Mouse (Mus musculus): ENCODE data around the gene Vmn2r22. TPM values are rescaled to one million over a fixed set of nuclear protein-coding genes. Genes with fewer than 3 reads are reported as not detected.
"Not testable (repeated sequence)": the region's sequence is repeated elsewhere in the genome, so short reads cannot be mapped to it uniquely, and the experiment has no call there.

The Vmn2r22 gene
- total RNA-seq (2021), result not detected
- long read RNA-seq, experiment 1, result 0 reads
- long read RNA-seq, experiment 2, result 0 reads

DNA sequence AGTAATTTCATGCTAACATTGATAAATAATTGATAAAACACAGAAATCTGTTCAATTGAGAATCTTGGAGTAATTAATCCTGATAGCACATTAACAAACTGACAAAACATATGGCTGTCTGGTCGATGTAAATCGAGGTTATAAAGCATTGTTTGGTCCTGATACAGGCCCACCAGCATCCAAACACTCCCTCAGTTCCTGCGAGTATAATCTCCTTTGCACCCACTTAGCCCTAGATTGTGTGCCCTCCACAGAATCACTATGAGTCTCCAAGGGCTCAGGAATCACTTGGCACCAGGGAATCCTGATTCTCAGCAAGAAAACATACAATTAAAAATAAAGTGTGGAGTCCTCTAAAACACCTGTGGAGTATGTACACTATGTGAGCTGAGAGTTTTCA lies at the start of gene Vmn2r22:
TSS of gene Vmn2r22 (minus strand) at position 101 of the 400 bp plus-strand sequence.
- H3K27ac ChIP-seq; intact Hi-C loops (cut with DNase I); H3K4me3 ChIP-seq; DNase-seq (ENCODE audit: extremely low spot score in 1 of 2, low spot score in 2 of 2): not testable (repeated sequence)

DNA sequence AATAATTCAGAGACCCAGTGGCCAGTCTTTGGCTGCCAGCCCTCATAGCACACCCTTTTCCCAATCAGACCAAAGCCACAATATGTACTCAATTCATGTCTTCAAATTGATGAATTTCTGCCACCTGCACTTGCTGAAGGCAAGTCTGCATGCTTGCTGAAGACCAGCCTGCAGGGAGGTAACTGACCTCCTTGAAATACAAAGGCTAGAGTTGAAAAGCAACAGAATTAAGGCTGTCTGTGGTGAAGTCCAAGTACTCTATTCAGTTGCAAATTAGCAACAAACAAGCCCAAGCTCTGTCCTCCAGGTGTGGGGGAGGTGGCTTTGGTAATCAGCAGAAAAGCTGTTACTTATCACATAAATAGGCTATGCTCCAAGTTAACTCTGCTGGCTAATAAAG lies 46.7 kb upstream of the Vmn2r22 start:
- DNase-seq (ENCODE audit: extremely low spot score in 1 of 2, low spot score in 2 of 2), result no peak
- H3K27ac ChIP-seq, result no peak overlapping the region
- no peak for TF ChIP-seq CTCF (IDR thresholded peaks at IDR 0.05)
- intact Hi-C loops (cut with DNase I), result no loop called here
- H3K4me3 ChIP-seq, result no peak overlapping the region

- H3K4me3 ChIP-seq; H3K27ac ChIP-seq; DNase-seq (ENCODE audit: extremely low spot score in 1 of 2, low spot score in 2 of 2); intact Hi-C loops (cut with DNase I): not testable (repeated sequence)
Measured at GRCm38 (mm10) chr6:123696639-123697038, 46.1 kb upstream of the Vmn2r22 start.

- TF ChIP-seq CTCF (IDR thresholded peaks at IDR 0.05), result peak; percentile 56
- H3K4me3 ChIP-seq, result no peak overlapping the region
- no peak for DNase-seq (ENCODE audit: extremely low spot score in 1 of 2, low spot score in 2 of 2)
- intact Hi-C loops (cut with DNase I), result loop anchor here (5.0 kb wide), 1 partner anchor 605 kb away; no protein-coding TSS in a partner anchor
- no peak overlapping the region for H3K27ac ChIP-seq
Measured at GRCm38 (mm10) chr6:123657040-123657439, 6.5 kb upstream of the Vmn2r22 start.

GRCm38 (mm10) chr6:123639394-123639793 lies 11.1 kb downstream of the Vmn2r22 start:
- H3K27ac ChIP-seq; DNase-seq (ENCODE audit: extremely low spot score in 1 of 2, low spot score in 2 of 2); H3K4me3 ChIP-seq; intact Hi-C loops (cut with DNase I): not testable (repeated sequence)

DNA sequence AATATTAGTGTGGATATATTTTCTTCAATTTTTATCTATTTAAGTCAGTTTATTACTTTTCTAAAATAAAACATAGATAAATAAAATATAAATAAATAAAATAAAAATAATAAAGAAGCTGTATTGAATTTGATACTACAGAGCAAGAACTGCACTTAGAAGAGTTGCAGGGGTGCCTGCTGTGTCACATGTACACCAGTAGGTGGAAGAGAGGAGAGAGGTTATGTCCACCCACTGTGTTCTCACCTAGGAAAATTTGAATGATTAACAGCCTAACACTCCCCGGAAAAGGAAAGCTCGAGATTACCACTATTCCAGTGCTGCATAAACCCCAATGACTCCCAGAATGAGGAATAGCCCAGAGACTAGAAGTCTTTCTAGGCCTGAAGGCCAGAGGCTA lies 26.7 kb downstream of the Vmn2r22 start:
- DNase-seq (ENCODE audit: extremely low spot score in 1 of 2, low spot score in 2 of 2); H3K4me3 ChIP-seq; intact Hi-C loops (cut with DNase I); H3K27ac ChIP-seq: not testable (repeated sequence)

GRCm38 (mm10) chr6:123588368-123588767 lies 62.2 kb downstream of the Vmn2r22 start:
- intact Hi-C loops (cut with DNase I); DNase-seq (ENCODE audit: extremely low spot score in 1 of 2, low spot score in 2 of 2); H3K27ac ChIP-seq; H3K4me3 ChIP-seq: not testable (repeated sequence)

GRCm38 (mm10) chr6:123587796-123588328 lies 62.7 kb downstream of the Vmn2r22 start:
- H3K27ac ChIP-seq; DNase-seq (ENCODE audit: extremely low spot score in 1 of 2, low spot score in 2 of 2); H3K4me3 ChIP-seq; intact Hi-C loops (cut with DNase I): not testable (repeated sequence)

- H3K27ac ChIP-seq; H3K4me3 ChIP-seq; intact Hi-C loops (cut with DNase I); DNase-seq (ENCODE audit: extremely low spot score in 1 of 2, low spot score in 2 of 2): not testable (repeated sequence)
Measured at GRCm38 (mm10) chr6:123583988-123584387, 66.5 kb downstream of the Vmn2r22 start.

GRCm38 (mm10) chr6:123574698-123575097 lies 75.8 kb downstream of the Vmn2r22 start:
- H3K4me3 ChIP-seq; DNase-seq (ENCODE audit: extremely low spot score in 1 of 2, low spot score in 2 of 2); H3K27ac ChIP-seq; intact Hi-C loops (cut with DNase I): not testable (repeated sequence)

Other genes starting within 250 kb of the Vmn2r22 start
- gene Vmn2r20, start 232.6 kb downstream of the Vmn2r22 start, total RNA-seq (2021), result not detected
- gene Vmn2r21, start 117.3 kb downstream of the Vmn2r22 start, total RNA-seq (2021), result not detected
- gene Vmn2r23, start 51.9 kb upstream of the Vmn2r22 start, total RNA-seq (2021), result not detected
- under 1 TPM in 1 of 2 experiments, not detected in 1; 0.05 TPM for gene Vmn2r24, start 128.2 kb upstream of the Vmn2r22 start, total RNA-seq (2021)
- gene Vmn2r25, start 202.7 kb upstream of the Vmn2r22 start, total RNA-seq (2021), result not detected